Mouse (Mus musculus): ENCODE data around the gene Snta1. TPM values are rescaled to one million over a fixed set of nuclear protein-coding genes. Genes with fewer than 3 reads are reported as not detected.

Snta1 gene
- polyA plus RNA-seq, 1 experiment from 2014 or later, result 6.7 TPM

GRCm38 (mm10) chr2:154348152-154348551 lies 59.7 kb downstream of the Snta1 start:
- TF ChIP-seq CTCF (IDR thresholded peaks at IDR 0.05; ENCODE audit: low read depth) (no peak), EP300 (optimal IDR thresholded peaks at IDR 0.05) (no peak)
- H3K4me3 ChIP-seq (ENCODE audit: low read depth, low read length), result no peak overlapping the region
- ATAC-seq (ENCODE audit: low FRiP score, low TSS enrichment), result no peak
- H3K4me1 ChIP-seq (replicated peaks; ENCODE audit: control insufficient read depth, insufficient read depth), result no peaks in the 10 kb centered on the region
- no peaks in the 10 kb centered on the region for H3K9me3 ChIP-seq (ENCODE audit: control insufficient read depth, low read length)
- H3K4me2 ChIP-seq (replicated peaks; ENCODE audit: low read depth), result no peak overlapping the region
- DNase-seq (ENCODE audit: low spot score), result no peak
- H3K36me3 ChIP-seq (ENCODE audit: control insufficient read depth, insufficient read depth, low read length), result peaks cover 3% of the 10 kb centered on the region
- WGBS, result 75% methylated on average over 3 of the region's 3 CpGs
- no peak overlapping the region for H3K27ac ChIP-seq (replicated peaks)
- H3K9ac ChIP-seq (ENCODE audit: low read length), result no peak overlapping the region
- no peaks in the 10 kb centered on the region for H3K27me3 ChIP-seq (ENCODE audit: control insufficient read depth, insufficient read depth, low read length)

DNA sequence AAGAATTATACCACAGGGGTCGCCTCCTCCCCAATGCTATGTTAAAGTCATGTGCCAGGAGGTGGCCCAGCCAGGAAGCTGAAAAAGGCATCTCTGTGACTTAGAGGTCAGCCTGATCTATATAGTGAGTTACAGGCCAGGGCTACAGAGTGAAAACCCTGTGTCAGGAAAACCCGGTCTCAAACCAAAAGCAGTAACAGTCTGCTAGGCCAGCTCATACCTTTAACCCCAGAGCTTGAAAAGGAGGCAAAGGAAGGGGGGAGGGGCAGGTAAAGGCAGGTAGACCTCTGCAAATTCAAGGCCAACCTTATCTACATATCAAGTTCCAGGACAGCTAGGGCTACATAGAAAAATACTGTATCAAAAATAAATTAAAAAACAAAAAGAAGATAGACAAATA lies 68.5 kb downstream of the Snta1 start:
- H3K4me1 ChIP-seq (replicated peaks; ENCODE audit: control insufficient read depth, insufficient read depth), result no peaks in the 10 kb centered on the region
- H3K36me3 ChIP-seq (ENCODE audit: control insufficient read depth, insufficient read depth, low read length), result no peaks in the 10 kb centered on the region
- no peaks in the 10 kb centered on the region for H3K27me3 ChIP-seq (ENCODE audit: control insufficient read depth, insufficient read depth, low read length)
- no peak overlapping the region for H3K9ac ChIP-seq (ENCODE audit: low read length)
- DNase-seq (ENCODE audit: low spot score) (no peak), ATAC-seq (ENCODE audit: low FRiP score, low TSS enrichment) (no peak)
- H3K4me2 ChIP-seq (replicated peaks; ENCODE audit: low read depth), result no peak overlapping the region
- H3K4me3 ChIP-seq (ENCODE audit: low read depth, low read length), result no peak overlapping the region
- no peak overlapping the region for H3K27ac ChIP-seq (replicated peaks)
- no peak for TF ChIP-seq EP300 (optimal IDR thresholded peaks at IDR 0.05)
- TF ChIP-seq CTCF (IDR thresholded peaks at IDR 0.05; ENCODE audit: low read depth), result no peak
- H3K9me3 ChIP-seq (ENCODE audit: control insufficient read depth, low read length), result no peaks in the 10 kb centered on the region
- WGBS, result 63% methylated on average over 2 of the region's 2 CpGs

GRCm38 (mm10) chr2:154338161-154338560 lies 69.7 kb downstream of the Snta1 start:
- Histone ChIP-seq H3K27me3 (ENCODE audit: control insufficient read depth, insufficient read depth, low read length) (no peaks in the 10 kb centered on the region), H3K4me3 (ENCODE audit: low read depth, low read length) (no peak overlapping the region), H3K9me3 (ENCODE audit: control insufficient read depth, low read length) (no peaks in the 10 kb centered on the region), H3K4me2 (replicated peaks; ENCODE audit: low read depth) (no peak overlapping the region), H3K36me3 (ENCODE audit: control insufficient read depth, insufficient read depth, low read length) (no peaks in the 10 kb centered on the region), H3K27ac (replicated peaks) (no peak overlapping the region), H3K9ac (ENCODE audit: low read length) (no peak overlapping the region), H3K4me1 (replicated peaks; ENCODE audit: control insufficient read depth, insufficient read depth) (no peaks in the 10 kb centered on the region)
- DNase-seq (ENCODE audit: low spot score) (no peak), ATAC-seq (ENCODE audit: low FRiP score, low TSS enrichment) (no peak)
- TF ChIP-seq CTCF (IDR thresholded peaks at IDR 0.05; ENCODE audit: low read depth) (no peak), EP300 (optimal IDR thresholded peaks at IDR 0.05) (no peak)
- WGBS, result 59% methylated on average over 1 of the region's 1 CpGs

GRCm38 (mm10) chr2:154335572-154335971 lies 72.3 kb downstream of the Snta1 start:
- Histone ChIP-seq H3K27ac (replicated peaks) (no peak overlapping the region), H3K4me2 (replicated peaks; ENCODE audit: low read depth) (no peak overlapping the region), H3K9me3 (ENCODE audit: control insufficient read depth, low read length) (no peaks in the 10 kb centered on the region), H3K36me3 (ENCODE audit: control insufficient read depth, insufficient read depth, low read length) (no peaks in the 10 kb centered on the region), H3K27me3 (ENCODE audit: control insufficient read depth, insufficient read depth, low read length) (no peaks in the 10 kb centered on the region), H3K9ac (ENCODE audit: low read length) (no peak overlapping the region), H3K4me1 (replicated peaks; ENCODE audit: control insufficient read depth, insufficient read depth) (no peaks in the 10 kb centered on the region), H3K4me3 (ENCODE audit: low read depth, low read length) (no peak overlapping the region)
- 79% methylated on average over 4 of the region's 4 CpGs for WGBS
- TF ChIP-seq EP300 (optimal IDR thresholded peaks at IDR 0.05) (no peak), CTCF (IDR thresholded peaks at IDR 0.05; ENCODE audit: low read depth) (no peak)
- DNase-seq (ENCODE audit: low spot score) (no peak), ATAC-seq (ENCODE audit: low FRiP score, low TSS enrichment) (no peak)

DNA sequence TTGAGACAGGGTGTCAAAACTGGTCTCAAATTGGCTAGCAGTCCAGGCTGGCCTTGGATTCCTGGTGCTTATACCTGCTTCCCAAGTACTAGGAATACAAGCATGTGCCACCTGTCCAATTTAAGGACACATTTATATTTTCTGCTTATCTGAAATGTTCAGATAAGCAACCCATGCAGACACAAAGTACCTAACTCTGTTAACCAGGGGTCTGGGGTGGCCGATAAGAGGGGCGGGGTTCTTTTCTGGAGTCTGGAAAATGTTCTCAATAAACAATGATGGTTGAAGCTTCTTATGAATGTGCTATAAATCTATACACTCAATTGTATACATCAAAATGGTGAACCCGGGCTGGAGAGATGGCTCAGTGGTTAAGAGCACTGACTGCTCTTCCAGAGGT lies 81.0 kb downstream of the Snta1 start:
- Histone ChIP-seq H3K4me2 (replicated peaks; ENCODE audit: low read depth) (no peak overlapping the region), H3K36me3 (ENCODE audit: control insufficient read depth, insufficient read depth, low read length) (no peaks in the 10 kb centered on the region), H3K4me1 (replicated peaks; ENCODE audit: control insufficient read depth, insufficient read depth) (no peaks in the 10 kb centered on the region), H3K4me3 (ENCODE audit: low read depth, low read length) (no peak overlapping the region), H3K27me3 (ENCODE audit: control insufficient read depth, insufficient read depth, low read length) (no peaks in the 10 kb centered on the region), H3K27ac (replicated peaks) (no peak overlapping the region), H3K9me3 (ENCODE audit: control insufficient read depth, low read length) (no peaks in the 10 kb centered on the region), H3K9ac (ENCODE audit: low read length) (no peak overlapping the region)
- 56% methylated on average over 3 of the region's 3 CpGs for WGBS
- TF ChIP-seq EP300 (optimal IDR thresholded peaks at IDR 0.05) (no peak), CTCF (IDR thresholded peaks at IDR 0.05; ENCODE audit: low read depth) (no peak)
- ATAC-seq (ENCODE audit: low FRiP score, low TSS enrichment) (no peak), DNase-seq (ENCODE audit: low spot score) (no peak)

Other genes with a start within 250 kb of the Snta1 start
- not detected in 2 replicates for gene Bpifa5, start 245.5 kb downstream of the Snta1 start, polyA plus RNA-seq (2015; fragmentation: Nextera tagmentation; extraction: Ambion mirVana)
- gene Bpifb1, start 217.3 kb downstream of the Snta1 start, polyA plus RNA-seq (2015; fragmentation: Nextera tagmentation; extraction: Ambion mirVana), result 10,886 and 11,427 TPM in 2 replicates
- gene Bpifb5, start 184.4 kb downstream of the Snta1 start, polyA plus RNA-seq (2015; fragmentation: Nextera tagmentation; extraction: Ambion mirVana), result 12.1 and 12.2 TPM in 2 replicates
- gene Bpifb9a, start 150.2 kb downstream of the Snta1 start, polyA plus RNA-seq (2015; fragmentation: Nextera tagmentation; extraction: Ambion mirVana), result not detected in 2 replicates
- gene Bpifb9b, start 100.9 kb downstream of the Snta1 start, polyA plus RNA-seq (2015; fragmentation: Nextera tagmentation; extraction: Ambion mirVana), result not detected in 2 replicates
- 6.2 and 25.9 TPM in 2 replicates for gene Cdk5rap1, start 35.1 kb downstream of the Snta1 start, polyA plus RNA-seq (2015; fragmentation: Nextera tagmentation; extraction: Ambion mirVana)
- 10.3 and 10.4 TPM in 2 replicates for gene Cbfa2t2, start 28.4 kb upstream of the Snta1 start, polyA plus RNA-seq (2015; fragmentation: Nextera tagmentation; extraction: Ambion mirVana)
- 0.87 and 0.89 TPM in 2 replicates for gene 1700003F12Rik, start 139.0 kb upstream of the Snta1 start, polyA plus RNA-seq (2015; fragmentation: Nextera tagmentation; extraction: Ambion mirVana)
- gene Actl10, start 143.7 kb upstream of the Snta1 start, polyA plus RNA-seq (2015; fragmentation: Nextera tagmentation; extraction: Ambion mirVana), result not detected in 2 replicates
- 0.50 and 0.70 TPM in 2 replicates for gene Necab3, start 150.8 kb upstream of the Snta1 start, polyA plus RNA-seq (2015; fragmentation: Nextera tagmentation; extraction: Ambion mirVana)
- 5.7 and 6.1 TPM in 2 replicates for gene E2f1, start 161.8 kb upstream of the Snta1 start, polyA plus RNA-seq (2015; fragmentation: Nextera tagmentation; extraction: Ambion mirVana)
- 49.7 and 52.8 TPM in 2 replicates for gene Pxmp4, start 195.6 kb upstream of the Snta1 start, polyA plus RNA-seq (2015; fragmentation: Nextera tagmentation; extraction: Ambion mirVana)
- gene Zfp341, start 205.2 kb upstream of the Snta1 start, polyA plus RNA-seq (2015; fragmentation: Nextera tagmentation; extraction: Ambion mirVana), result 0.27 and 0.45 TPM in 2 replicates
- 0.22 and 0.28 TPM in 2 replicates for gene 4930519P11Rik, start 205.3 kb upstream of the Snta1 start, polyA plus RNA-seq (2015; fragmentation: Nextera tagmentation; extraction: Ambion mirVana)
- 37.3 and 42.7 TPM in 2 replicates for gene Chmp4b, start 243.6 kb upstream of the Snta1 start, polyA plus RNA-seq (2015; fragmentation: Nextera tagmentation; extraction: Ambion mirVana)